Mouse (Mus musculus): ENCODE results near the gene Cbr2.

DNA sequence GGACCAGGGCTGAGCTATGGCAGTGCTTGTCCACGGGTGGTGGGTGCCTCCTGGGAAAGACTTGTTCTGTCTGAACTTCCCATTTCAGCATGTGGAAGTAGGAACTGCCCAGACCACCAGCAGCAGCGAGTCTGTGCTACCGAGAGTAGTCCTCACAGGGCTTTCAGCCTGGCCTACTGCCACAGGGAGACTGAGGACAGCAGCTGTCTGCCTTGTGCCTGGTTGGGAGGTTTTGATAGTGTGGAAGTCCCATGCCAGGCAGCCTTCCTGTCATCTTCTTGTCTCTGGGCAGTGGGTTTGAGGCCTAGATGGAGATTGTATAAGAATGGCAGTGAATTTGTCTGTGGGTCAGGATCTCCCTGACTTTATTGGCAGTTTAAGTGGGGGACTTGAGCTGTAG, 42.5 kb downstream of the Cbr2 start:
- no peak for TF ChIP-seq POLR2A (IDR thresholded peaks at IDR 0.05; ENCODE audit: low read depth, low read length)
- no peak for TF ChIP-seq CTCF (IDR thresholded peaks at IDR 0.05; ENCODE audit: borderline replicate concordance, insufficient read depth, low read length)
